Mouse (Mus musculus) splenic B cell, adult 2 months (primary cell): ENCODE data around the gene Fkbp4.

Experiments used
- DNase-seq: peaks from one replicate; pipeline ENCODE4 v3.0.0-alpha.2; 2011; ENCODE audit warnings: low read depth, low spot score
- H3K27me3 ChIP-seq: 2 replicates; pipeline ENCODE4 v1.6.1; 2012; ENCODE audit warnings: mild to moderate bottlenecking, low read length, moderate library complexity, mixed read lengths; ENCODE audit not compliant: control insufficient read depth, poor library complexity, insufficient read depth, severe bottlenecking
- H3K36me3 ChIP-seq: 2 replicates; pipeline ENCODE4 v1.6.1; 2012; ENCODE audit warnings: mild to moderate bottlenecking, low read length, moderate library complexity, mixed read lengths; ENCODE audit not compliant: control insufficient read depth, poor library complexity, insufficient read depth, severe bottlenecking

Fkbp4 gene

DNA sequence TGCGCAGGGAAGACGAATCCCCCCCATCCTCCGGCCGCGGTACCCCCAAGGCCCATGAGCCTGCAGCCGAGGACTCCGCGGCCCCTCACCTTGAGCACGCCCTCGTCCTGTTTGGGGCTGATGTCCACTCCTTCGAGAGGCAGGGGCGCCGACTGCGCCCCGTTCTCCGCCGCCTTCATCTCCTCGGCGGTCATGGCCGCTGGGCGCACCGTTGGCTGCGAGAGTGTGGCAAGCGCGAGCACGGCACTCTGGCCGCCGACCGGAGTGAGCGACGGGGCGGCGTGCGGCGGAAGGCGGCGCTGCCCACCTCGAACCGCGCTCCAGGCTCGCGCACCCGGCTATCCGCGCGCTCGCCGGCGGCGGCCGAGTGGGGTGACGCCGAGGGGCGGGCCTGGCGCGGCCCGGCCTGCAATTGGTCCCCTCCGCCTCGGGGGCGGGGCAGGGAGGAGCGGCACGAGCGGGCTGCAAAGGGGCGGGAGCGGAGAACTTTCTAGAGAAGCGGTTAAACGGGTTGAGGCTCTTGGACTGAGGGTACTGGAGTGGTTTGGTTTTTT, at the start of gene Fkbp4:
Gene Fkbp4 (minus strand): TSS at position 361 of the 554 bp plus-strand sequence.
- Histone ChIP-seq H3K27me3 (no peaks in the 10 kb centered on the region; the same call in 1 of the 2 replicates), H3K36me3 (peaks cover 9% of the 10 kb centered on the region)
- peak; percentile 95 for DNase-seq

DNA sequence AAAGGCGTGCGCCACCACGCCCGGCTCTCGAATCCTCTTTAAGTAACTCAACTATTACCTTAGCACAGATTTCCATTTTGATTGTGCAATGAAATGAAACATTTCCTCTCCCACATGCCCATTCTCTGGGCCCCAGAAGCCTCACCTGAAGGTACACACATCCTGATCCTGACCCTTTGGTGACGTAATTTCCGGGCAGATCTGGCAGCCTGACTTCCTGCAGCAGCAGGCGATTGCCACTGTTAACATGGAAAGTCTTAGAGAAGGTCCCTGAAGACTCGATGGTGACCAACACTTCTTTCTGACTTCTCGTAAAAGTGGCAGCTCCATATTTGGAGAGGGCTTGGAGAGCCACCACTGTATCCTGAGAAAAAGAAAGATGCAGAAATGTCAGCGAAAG, 49.3 kb upstream of the Fkbp4 start:
- no peak for DNase-seq
- Histone ChIP-seq H3K36me3 (no peaks in the 10 kb centered on the region), H3K27me3 (no peaks in the 10 kb centered on the region)

DNA sequence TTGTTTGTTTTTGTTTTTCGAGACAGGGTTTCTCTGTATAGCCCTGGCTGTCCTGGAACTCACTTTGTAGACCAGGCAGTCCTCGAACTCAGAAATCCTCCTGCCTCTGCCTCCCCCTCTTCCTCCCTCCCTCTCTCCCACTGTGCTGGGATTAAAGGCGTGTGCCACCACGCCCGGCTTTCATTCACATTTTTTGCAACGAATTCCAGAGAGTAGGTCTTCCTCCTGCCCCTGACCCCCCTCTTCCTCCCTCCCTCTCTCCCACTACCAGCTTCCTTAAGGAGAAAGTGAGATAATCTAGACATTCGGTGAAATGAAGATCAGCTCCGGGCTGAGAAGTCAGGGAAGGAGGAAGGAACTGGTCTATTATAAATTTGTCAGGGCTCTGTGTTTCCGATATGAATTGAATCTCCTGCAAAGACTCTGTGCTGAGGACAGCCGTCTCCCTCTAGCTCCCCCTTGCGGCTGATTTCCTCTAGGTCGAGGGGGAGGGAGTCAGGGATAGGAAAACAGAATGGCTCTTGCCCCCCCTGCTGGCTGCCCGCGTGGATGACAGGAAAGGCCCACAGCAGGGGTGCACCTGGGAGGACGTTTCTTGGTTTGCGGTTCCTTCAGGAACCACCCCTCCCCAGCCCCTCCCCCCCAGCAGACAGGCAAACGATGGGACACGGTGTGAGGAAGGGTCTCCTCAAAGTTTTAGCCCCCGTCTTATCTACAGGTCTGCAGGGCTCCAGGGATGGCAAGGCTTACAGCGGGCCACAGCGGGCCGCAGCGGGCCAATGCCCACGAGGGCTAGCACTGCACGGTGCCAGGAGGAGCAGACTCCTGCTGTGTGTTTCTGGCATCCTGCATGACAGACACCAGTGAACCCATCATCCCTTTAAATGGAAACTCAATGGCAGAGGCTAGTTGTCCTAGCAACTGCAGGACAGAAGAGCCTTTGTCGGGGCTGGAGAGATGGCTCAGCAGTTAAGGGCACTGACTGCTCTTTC, 41.3 kb upstream of the Fkbp4 start:
- H3K27me3 ChIP-seq = no peaks in the 10 kb centered on the region
- H3K36me3 ChIP-seq = no peaks in the 10 kb centered on the region
- peak; percentile 96 for DNase-seq

DNA sequence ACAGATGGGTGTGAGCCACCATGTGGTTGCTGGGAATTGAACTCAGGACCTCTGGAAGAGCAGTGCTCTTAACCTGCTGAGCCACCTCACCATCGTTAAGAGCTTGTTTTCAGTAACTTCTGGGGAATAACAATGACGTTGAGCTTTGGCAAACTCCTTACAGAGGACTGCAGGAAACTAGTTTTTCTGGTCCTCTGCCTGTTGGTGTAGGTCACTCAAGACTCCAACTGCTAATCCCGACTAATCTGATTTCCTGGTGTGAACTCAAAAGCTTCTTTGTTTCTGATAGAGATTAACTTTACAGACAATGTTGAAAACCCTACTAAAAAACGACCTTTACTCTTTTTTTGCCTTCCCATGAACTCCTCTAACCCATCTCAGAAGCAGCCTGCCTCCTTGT, 39.0 kb upstream of the Fkbp4 start:
- no peaks in the 10 kb centered on the region for H3K36me3 ChIP-seq
- H3K27me3 ChIP-seq = no peaks in the 10 kb centered on the region
- DNase-seq = no peak

DNA sequence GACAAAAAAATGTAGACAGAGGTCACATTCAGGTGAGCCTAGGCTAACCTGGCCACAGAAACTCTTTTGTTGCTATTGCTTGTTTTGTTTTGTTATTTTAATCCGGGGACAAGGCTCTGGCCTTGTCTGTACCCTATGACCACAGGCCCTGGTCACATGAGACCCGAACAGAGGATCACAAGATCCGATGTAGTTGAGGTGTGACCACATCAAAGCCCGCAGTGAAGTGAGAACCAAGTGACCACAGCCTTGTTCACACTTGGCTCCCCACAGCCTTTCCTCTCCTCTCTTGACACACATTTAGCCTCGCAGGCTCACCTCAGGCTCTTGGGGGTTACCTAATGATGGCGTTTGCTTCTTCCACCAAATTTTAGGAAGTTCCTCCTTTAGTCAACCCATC, 35.6 kb upstream of the Fkbp4 start:
- no peaks in the 10 kb centered on the region for H3K36me3 ChIP-seq
- no peak for DNase-seq
- H3K27me3 ChIP-seq = no peaks in the 10 kb centered on the region

DNA sequence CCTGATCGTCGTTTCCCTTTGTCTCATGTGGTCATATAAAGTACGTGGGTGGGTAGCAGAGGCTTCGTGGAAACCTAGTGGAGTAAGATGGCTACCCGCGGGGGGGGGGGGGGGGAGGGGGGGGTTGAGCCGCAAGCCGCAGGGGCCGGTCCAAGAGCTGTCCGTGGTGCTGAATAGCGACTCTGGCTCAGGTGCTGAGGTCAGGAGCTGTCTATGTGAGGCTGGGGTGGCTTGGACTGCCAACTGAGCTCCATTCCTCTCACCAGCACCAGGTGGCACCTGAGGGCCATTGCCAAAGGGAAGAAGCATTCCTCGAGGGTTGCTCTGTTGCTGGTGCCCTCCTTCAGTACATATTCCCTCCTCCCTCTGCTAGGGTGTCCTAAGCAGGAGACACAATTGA, 31.0 kb upstream of the Fkbp4 start:
- no peaks in the 10 kb centered on the region for H3K36me3 ChIP-seq
- no peaks in the 10 kb centered on the region for H3K27me3 ChIP-seq
- peak; percentile 64 for DNase-seq

DNA sequence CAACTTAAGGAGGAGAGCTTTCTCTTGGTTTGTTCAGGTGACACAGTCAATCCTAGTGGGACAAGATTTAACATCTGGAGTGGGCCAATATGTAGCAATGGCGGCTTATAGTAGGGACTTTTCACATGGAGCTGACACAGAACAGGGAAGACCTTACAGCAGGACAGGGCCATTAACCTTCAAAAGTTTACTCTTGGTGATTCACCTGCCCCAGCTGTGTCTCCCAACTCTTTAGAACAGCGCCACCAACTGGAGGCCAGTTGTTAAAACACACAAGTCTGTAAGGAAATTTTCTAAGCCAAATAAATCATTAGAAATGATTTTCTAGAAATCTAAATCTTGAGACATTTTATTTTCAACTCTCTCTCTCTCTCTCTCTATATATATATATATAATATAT, 28.8 kb upstream of the Fkbp4 start:
- H3K27me3 ChIP-seq = no peaks in the 10 kb centered on the region
- DNase-seq = peak; percentile 31
- H3K36me3 ChIP-seq = no peaks in the 10 kb centered on the region

DNA sequence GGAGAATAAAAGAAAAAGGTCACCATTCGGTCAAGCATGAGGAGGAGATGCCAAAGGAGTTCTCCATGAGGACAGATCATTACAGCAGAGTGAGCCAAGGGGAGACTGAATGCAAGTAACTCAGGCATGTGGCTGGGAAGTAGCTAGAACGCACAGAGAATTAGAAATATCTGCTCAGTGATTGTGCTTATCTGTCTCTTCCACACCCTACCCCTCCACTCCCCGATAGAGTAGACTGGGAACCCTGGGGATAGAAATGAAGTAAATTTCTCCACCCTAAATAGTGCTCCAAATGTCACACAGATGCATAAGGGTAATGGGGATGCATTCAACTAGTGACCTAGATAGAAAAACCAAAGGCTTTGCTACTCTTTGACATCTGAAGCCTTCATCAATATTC, 28.1 kb upstream of the Fkbp4 start:
- no peaks in the 10 kb centered on the region for H3K27me3 ChIP-seq
- DNase-seq = no peak
- no peaks in the 10 kb centered on the region for H3K36me3 ChIP-seq

DNA sequence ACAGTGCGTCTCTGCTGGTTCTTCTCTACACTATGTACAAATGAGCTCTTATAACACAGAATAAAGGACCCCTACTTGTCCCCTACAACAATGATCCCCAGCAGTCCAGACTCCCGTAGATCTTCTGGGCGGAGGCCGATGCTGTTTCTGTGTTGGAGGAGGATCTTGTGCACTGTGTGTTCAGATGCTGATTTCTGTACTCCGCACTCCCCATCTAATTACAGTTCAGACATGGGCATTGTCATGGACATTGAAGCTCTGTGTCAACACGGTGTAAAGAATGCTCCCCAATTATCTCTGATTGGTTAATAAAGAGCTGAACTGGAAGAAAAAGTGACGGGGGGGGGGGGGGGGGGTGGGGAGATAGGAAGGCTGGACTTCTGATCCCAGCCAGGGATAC, 27.6 kb upstream of the Fkbp4 start:
- Histone ChIP-seq H3K27me3 (no peaks in the 10 kb centered on the region), H3K36me3 (no peaks in the 10 kb centered on the region)
- no peak for DNase-seq

DNA sequence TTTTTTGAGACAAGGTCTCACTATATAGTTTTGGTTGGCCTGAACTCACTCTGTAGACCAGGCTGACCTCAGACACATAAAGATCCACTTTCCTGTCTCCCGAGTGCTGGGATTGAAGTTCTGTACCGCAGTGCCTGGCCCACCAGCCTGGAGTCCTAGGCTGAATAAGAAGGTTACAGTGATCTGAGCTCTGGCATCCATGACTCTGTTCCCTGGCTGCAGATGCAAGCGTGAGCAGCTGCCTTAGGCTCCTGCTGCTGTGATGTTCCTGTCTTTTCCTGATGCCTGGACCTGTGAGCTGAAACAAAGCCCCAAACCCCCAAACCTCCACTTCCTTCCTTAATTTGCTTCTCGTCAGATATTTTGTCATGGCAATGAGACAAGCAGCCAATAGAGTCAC, 26.5 kb upstream of the Fkbp4 start:
- DNase-seq = no peak
- Histone ChIP-seq H3K27me3 (no peaks in the 10 kb centered on the region), H3K36me3 (no peaks in the 10 kb centered on the region)

DNA sequence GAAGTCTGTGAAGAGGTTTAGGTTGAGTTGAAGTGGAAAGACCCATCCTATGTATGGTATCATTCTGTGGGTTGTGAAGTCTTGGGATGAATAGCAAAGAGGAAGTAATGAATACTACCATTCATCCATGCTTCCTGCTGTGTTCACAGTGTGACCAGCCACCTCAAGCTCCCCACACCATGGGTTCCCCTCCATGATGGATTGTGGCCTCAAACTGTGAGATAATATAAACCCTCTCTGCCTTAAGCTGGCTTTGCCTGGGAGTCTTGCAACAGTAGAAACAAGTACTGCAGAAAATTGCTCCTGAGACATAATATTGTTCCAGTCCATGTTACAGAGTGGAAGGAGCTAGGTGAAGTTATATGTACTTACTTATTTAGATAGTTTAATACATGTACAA, 23.1 kb upstream of the Fkbp4 start:
- Histone ChIP-seq H3K36me3 (no peaks in the 10 kb centered on the region), H3K27me3 (no peaks in the 10 kb centered on the region)
- DNase-seq = no peak

DNA sequence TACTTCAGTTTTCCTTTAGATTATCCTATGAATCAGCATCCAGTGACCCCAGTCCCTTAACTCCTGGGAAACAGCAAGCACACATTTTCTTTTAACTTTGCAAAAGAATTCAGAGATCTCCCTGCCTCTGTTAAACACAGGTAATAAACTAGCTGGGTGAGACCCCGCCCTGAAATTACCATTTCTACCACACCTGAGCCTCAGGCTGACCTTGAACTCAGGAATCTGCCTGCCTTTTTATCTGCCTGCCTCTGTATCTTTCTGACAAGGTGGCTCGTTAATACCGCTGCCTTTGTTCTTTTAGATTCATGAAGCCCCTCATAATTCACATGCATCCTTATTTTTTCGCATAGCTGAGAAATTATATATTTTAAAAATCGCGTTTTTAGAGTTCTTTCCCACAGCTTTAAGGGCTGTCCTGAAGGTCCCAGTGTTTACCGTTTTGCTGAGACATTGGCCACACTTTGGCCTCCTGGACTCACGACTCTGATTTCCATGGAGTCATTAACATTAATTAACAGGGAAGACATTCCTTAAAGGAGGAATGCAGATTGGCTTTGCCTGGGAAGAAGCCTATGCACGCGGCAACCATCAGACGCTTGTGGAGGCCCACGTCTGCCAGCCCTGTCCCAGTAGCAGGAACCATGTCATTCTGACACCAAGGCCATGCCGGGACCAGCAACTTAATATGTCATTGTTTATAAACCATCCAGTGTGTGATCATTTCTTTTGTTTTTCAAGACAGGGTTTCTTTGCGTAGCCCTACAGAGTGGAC, 22.4 kb upstream of the Fkbp4 start:
- DNase-seq = no peak
- H3K36me3 ChIP-seq = no peaks in the 10 kb centered on the region
- H3K27me3 ChIP-seq = no peaks in the 10 kb centered on the region

DNA sequence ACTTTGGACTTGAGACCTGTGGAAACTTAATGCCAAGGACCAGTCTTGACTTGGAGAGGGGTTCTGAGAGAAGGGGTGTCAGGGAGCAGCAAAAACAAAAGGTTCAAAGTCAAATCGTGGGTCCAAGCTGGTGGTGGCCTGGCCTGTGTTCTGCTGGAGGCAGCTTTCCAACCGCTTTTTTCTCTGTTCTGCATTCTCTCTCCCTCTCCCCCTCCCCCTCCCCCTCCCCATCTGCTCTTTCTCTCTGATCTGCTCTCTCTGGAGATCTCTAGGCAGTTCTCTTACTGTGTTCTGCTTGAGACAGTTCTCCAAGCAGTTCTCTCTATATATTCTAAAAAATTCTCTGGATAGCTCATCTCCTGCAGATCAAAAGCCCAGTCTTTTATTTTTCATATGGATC, 21.8 kb upstream of the Fkbp4 start:
- Histone ChIP-seq H3K27me3 (no peaks in the 10 kb centered on the region), H3K36me3 (no peaks in the 10 kb centered on the region)
- DNase-seq = no peak

DNA sequence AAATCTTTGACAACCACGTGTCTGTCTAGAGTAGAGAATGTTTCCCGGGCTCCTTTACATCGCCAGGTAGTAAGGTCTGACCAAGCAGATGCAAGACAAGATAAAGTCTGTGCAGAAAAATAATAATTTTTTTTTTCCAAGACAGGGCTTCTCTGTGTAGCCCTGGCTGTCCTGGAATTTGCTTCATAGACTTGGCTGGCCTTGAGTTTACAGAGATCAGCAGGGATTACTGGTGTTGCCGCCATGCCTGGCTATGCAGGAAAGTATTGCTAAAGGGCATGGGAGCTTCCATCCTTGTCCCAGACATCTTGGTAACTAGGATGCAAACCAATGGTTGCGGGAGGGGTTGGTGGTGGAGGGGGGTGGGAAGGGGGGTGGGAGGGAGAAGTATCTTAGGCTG, 18.7 kb upstream of the Fkbp4 start:
- H3K27me3 ChIP-seq = no peaks in the 10 kb centered on the region
- H3K36me3 ChIP-seq = no peaks in the 10 kb centered on the region
- DNase-seq = no peak
